ENCODE assay signal across 8 mouse cellular contexts in the genomic region with DNA sequence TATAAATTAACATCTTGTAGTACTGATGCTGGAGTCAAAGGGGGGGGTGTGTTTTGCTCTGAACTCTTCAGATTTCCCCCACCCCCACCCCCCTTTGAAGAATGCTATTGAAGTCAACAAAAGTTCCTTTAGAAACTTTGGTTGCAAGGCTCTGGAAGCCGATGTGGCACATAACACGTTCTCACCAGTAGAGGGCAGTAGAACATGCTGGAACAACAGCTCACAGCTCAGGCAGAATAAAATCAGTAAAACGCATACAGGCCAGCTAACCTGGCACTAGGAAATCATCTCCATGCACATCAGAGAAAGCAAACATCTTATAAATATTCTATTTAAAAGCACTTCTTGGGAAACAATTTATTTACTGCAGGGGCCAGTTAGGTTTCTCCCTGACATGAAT. TPM values are rescaled to one million over a fixed set of nuclear protein-coding genes. Genes with fewer than 3 reads are reported as not detected.
DNase-seq lines count a peak whose midpoint lies in the region; ATAC-seq and TF ChIP-seq lines count a peak whose summit lies in the region.

No protein-coding gene starts in this region.

- no peaks in the 10 kb centered on the region for H3K27me3 ChIP-seq in kidney, embryonic 14.5 days (ENCODE audit: control insufficient read depth, insufficient read depth, low read length)
- no peaks in the 10 kb centered on the region for H3K27me3 ChIP-seq in forebrain, embryonic 13.5 days
- no peaks in the 10 kb centered on the region for H3K27me3 ChIP-seq in heart, postnatal 0 days (ENCODE audit: control insufficient read depth, insufficient read depth, low read length)
- H3K27me3 ChIP-seq in midbrain, embryonic 11.5 days (ENCODE audit: control insufficient read depth, insufficient read depth, low read length), result no peaks in the 10 kb centered on the region

- DNase-seq in kidney, adult 18-20 months, result peak; percentile 69
- DNase-seq in c-Kit-positive CD71-positive TER-119-positive erythroid progenitor cells, embryonic 14.5 days (ENCODE audit: low spot score), result peak; percentile 47
- DNase-seq in heart, postnatal 0 days (ENCODE audit: low spot score), result peak; percentile 90
- DNase-seq in left cerebral cortex, postnatal 10 days (ENCODE audit: extremely low spot score in 1 of 2, low spot score in 2 of 2), result peak; percentile 72 to 79
- peak; percentile 94 for DNase-seq in midbrain, embryonic 11.5 days (ENCODE audit: low spot score, missing footprints)
- DNase-seq in spleen, postnatal 10 days (ENCODE audit: low spot score in 2 of 2), result peak; percentile 15 to 56

- H3K9ac ChIP-seq in kidney, embryonic 14.5 days (ENCODE audit: low read depth, low read length), result no peak overlapping the region
- peak overlapping the region; percentile 48; the same call in 1 of the 2 replicates for H3K9ac ChIP-seq in forebrain, embryonic 13.5 days
- peak overlapping the region; percentile 59; the same call in 1 of the 2 replicates for H3K9ac ChIP-seq in heart, postnatal 0 days (replicated peaks; ENCODE audit: low read depth, low read length)
- H3K9ac ChIP-seq in midbrain, embryonic 11.5 days (ENCODE audit: low read length), result no peak overlapping the region

- no peak overlapping the region for H3K4me2 ChIP-seq in kidney, embryonic 14.5 days (replicated peaks; ENCODE audit: low read depth, low read length)
- peak overlapping the region; percentile 19; the same call in 1 of the 2 replicates for H3K4me2 ChIP-seq in forebrain, embryonic 13.5 days
- H3K4me2 ChIP-seq in heart, postnatal 0 days (ENCODE audit: low read depth, low read length), result peak overlapping the region; percentile 51; the same call in 1 of the 2 replicates
- H3K4me2 ChIP-seq in midbrain, embryonic 11.5 days, result no peak overlapping the region

- H3K4me3 ChIP-seq in kidney, embryonic 14.5 days (ENCODE audit: low read length), result no peak overlapping the region
- no peak overlapping the region for H3K4me3 ChIP-seq in forebrain, embryonic 13.5 days
- 0 out of 2 replicates have a peak overlapping the region, but pooled peaks have one; percentile 13 for H3K4me3 ChIP-seq in heart, postnatal 0 days (ENCODE audit: low read depth, low read length)
- H3K4me3 ChIP-seq in midbrain, embryonic 11.5 days (ENCODE audit: low read depth, low read length), result no peak overlapping the region

- H3K4me1 ChIP-seq in kidney, embryonic 14.5 days (ENCODE audit: control insufficient read depth, insufficient read depth, low read length), result 0 out of 2 replicates have a peak, but pooled peaks cover 3% of the 10 kb centered on the region
- peaks cover 10% of the 10 kb centered on the region for H3K4me1 ChIP-seq in forebrain, embryonic 13.5 days
- H3K4me1 ChIP-seq in heart, postnatal 0 days (ENCODE audit: control insufficient read depth, insufficient read depth), result peaks cover 16% of the 10 kb centered on the region
- peaks cover 2% of the 10 kb centered on the region; the same call in 1 of the 2 replicates for H3K4me1 ChIP-seq in midbrain, embryonic 11.5 days (ENCODE audit: control insufficient read depth, insufficient read depth, low read length)

- no peaks in the 10 kb centered on the region for H3K9me3 ChIP-seq in kidney, embryonic 14.5 days (ENCODE audit: control insufficient read depth, low read length)
- H3K9me3 ChIP-seq in forebrain, embryonic 13.5 days (replicated peaks), result no peaks in the 10 kb centered on the region
- H3K9me3 ChIP-seq in heart, postnatal 0 days (replicated peaks; ENCODE audit: control insufficient read depth, low read length), result no peaks in the 10 kb centered on the region
- no peaks in the 10 kb centered on the region for H3K9me3 ChIP-seq in midbrain, embryonic 11.5 days (ENCODE audit: control insufficient read depth, low read length)

- ATAC-seq in kidney, embryonic 14.5 days (ENCODE audit: low FRiP score, low TSS enrichment), result no peak
- ATAC-seq in forebrain, embryonic 13.5 days, result peak; percentile 71; the same call in 1 of the 2 replicates
- ATAC-seq in heart, postnatal 0 days (ENCODE audit: insufficient read depth, low read depth), result peak; percentile 71
- no peak for ATAC-seq in midbrain, embryonic 11.5 days (ENCODE audit: low FRiP score)

- no peaks in the 10 kb centered on the region for H3K36me3 ChIP-seq in kidney, embryonic 14.5 days (ENCODE audit: control insufficient read depth, insufficient read depth, low read length)
- no peaks in the 10 kb centered on the region for H3K36me3 ChIP-seq in forebrain, embryonic 13.5 days (ENCODE audit: poor library complexity, severe bottlenecking)
- H3K36me3 ChIP-seq in heart, postnatal 0 days (replicated peaks; ENCODE audit: control insufficient read depth, insufficient read depth, low read length), result no peaks in the 10 kb centered on the region
- H3K36me3 ChIP-seq in midbrain, embryonic 11.5 days (ENCODE audit: control insufficient read depth, insufficient read depth, low read length), result no peaks in the 10 kb centered on the region

- 3% methylated on average over 3 of the region's 3 CpGs for WGBS in kidney, embryonic 14.5 days
- WGBS in forebrain, embryonic 13.5 days, result under 1% methylated on average over 3 of the region's 3 CpGs
- WGBS in heart, postnatal 0 days, result 0% methylated on average over 3 of the region's 3 CpGs
- 3% methylated on average over 3 of the region's 3 CpGs for WGBS in midbrain, embryonic 11.5 days

- no peak for TF ChIP-seq EP300 in heart, postnatal 0 days (IDR thresholded peaks at IDR 0.05; ENCODE audit: low read depth)

- H3K27ac ChIP-seq in kidney, embryonic 14.5 days (ENCODE audit: low read depth, low read length), result no peak overlapping the region
- H3K27ac ChIP-seq in forebrain, embryonic 13.5 days, result peak overlapping the region; percentile 66
- peak overlapping the region; percentile 100 for H3K27ac ChIP-seq in heart, postnatal 0 days (ENCODE audit: low read depth)
- H3K27ac ChIP-seq in midbrain, embryonic 11.5 days (ENCODE audit: low read depth, low read length), result no peak overlapping the region

- intact Hi-C loops in left cerebral cortex, postnatal 10 days (cut with DNase I), result loop anchor here (2.0 to 10.0 kb wide), 3 partner anchors 152 to 1042 kb away; no protein-coding TSS in a partner anchor

- TF ChIP-seq CTCF in heart, postnatal 0 days (IDR thresholded peaks at IDR 0.05; ENCODE audit: low read depth), result peak; percentile 94

RNA-seq across cellular contexts. Expression of a gene that starts 50.5 kb away (rescaled TPM):
- polyA plus RNA-seq in kidney, embryonic 14.5 days (2014; fragmentation: Nextera tagmentation; extraction: Ambion mirVana), result 9.8 and 15.7 TPM in 2 replicates
- polyA plus RNA-seq in forebrain, embryonic 13.5 days (2015; fragmentation: Nextera tagmentation; extraction: Ambion mirVana), result 5.9 and 6.0 TPM in 2 replicates
- 95.0 and 108 TPM in 2 replicates for total RNA-seq in heart, postnatal 0 days (2014; rRNA removed; ENCODE audit: low replicate concordance)
- 24.4 and 26.1 TPM in 2 replicates for polyA plus RNA-seq in heart, postnatal 0 days (2015; fragmentation: Nextera tagmentation; extraction: Ambion mirVana)
- total RNA-seq in left cerebral cortex, postnatal 10 days (2021), result 10 to 100 TPM; 11.1 to 12.7 TPM
- 7.5 and 8.3 TPM in 2 replicates for polyA plus RNA-seq in midbrain, embryonic 11.5 days (2014; fragmentation: Nextera tagmentation; extraction: Ambion mirVana)

Comparison
In these comparisons a context has a peak if more than half of its experiments do, and no peak if none do; other contexts are left out.
1. DNase-seq: peak in every context shown above with its lines; median percentile 94 in midbrain, embryonic 11.5 days; 90 in heart, postnatal 0 days; 76 in left cerebral cortex, postnatal 10 days; 69 in kidney, adult 18-20 months; 47 in c-Kit-positive CD71-positive TER-119-positive erythroid progenitor cells, embryonic 14.5 days; 36 in spleen, postnatal 10 days.
2. ATAC-seq: peak in forebrain, embryonic 13.5 days (single experiment) and heart, postnatal 0 days (single experiment); none in kidney, embryonic 14.5 days (single experiment) and midbrain, embryonic 11.5 days (single experiment).
3. H3K27ac ChIP-seq: peak in forebrain, embryonic 13.5 days (single experiment) and heart, postnatal 0 days (single experiment); none in kidney, embryonic 14.5 days (single experiment) and midbrain, embryonic 11.5 days (single experiment).
4. H3K4me2 ChIP-seq: peak in forebrain, embryonic 13.5 days (single experiment) and heart, postnatal 0 days (single experiment); none in kidney, embryonic 14.5 days (single experiment) and midbrain, embryonic 11.5 days (single experiment).
5. H3K9ac ChIP-seq: peak in forebrain, embryonic 13.5 days (single experiment) and heart, postnatal 0 days (single experiment); none in kidney, embryonic 14.5 days (single experiment) and midbrain, embryonic 11.5 days (single experiment).